Mouse (Mus musculus) megakaryocyte, embryonic 14.5 days (primary cell): ENCODE data around the gene Nacc1. TPM values are rescaled to one million over a fixed set of nuclear protein-coding genes. Genes with fewer than 3 reads are reported as not detected.

Experiments
- H3K27me3 ChIP-seq: replicated peaks from 2 replicates; pipeline ENCODE3; 2012; ENCODE audit warnings: inconsistent platforms
- H3K36me3 ChIP-seq: replicated peaks from 2 replicates; pipeline ENCODE3; 2012; ENCODE audit warnings: low read length, inconsistent platforms, mixed read lengths
- H3K4me1 ChIP-seq: 2 replicates; pipeline ENCODE4 v1.6.1; 2012; ENCODE audit warnings: inconsistent platforms
- H3K4me3 ChIP-seq: replicated peaks from 2 replicates; pipeline ENCODE3; 2012; ENCODE audit warnings: moderate library complexity, mild to moderate bottlenecking, inconsistent platforms
- H3K9me3 ChIP-seq: 2 replicates; pipeline ENCODE4 v1.6.1; 2012; ENCODE audit warnings: inconsistent platforms
- FLI1 ChIP-seq: IDR thresholded peaks from 2 replicates; pipeline ENCODE4 v1.6.1; 2012; ENCODE audit warnings: low read length, inconsistent platforms, mixed read lengths
- GATA1 ChIP-seq: IDR thresholded peaks from 3 replicates; pipeline ENCODE4 v1.6.1; 2012; ENCODE audit warnings: mixed read lengths, low read length, inconsistent platforms, borderline replicate concordance
- polyA plus RNA-seq: library from polyadenylated mRNA; stranded (reverse); fragments of >175 nt; gene quantifications from 2 replicates; pipeline ENCODE4 v1.2.3, GENCODE M21; 2012; ENCODE audit warnings: low replicate concordance; ENCODE audit not compliant: insufficient read depth

Nacc1 gene
- polyA plus RNA-seq, 1 experiment, result 144 TPM

GRCm38 (mm10) chr8:84657680-84658079, 30.0 kb downstream of the Nacc1 start:
- peaks cover 59% of the 10 kb centered on the region for H3K4me1 ChIP-seq
- no peaks in the 10 kb centered on the region for H3K9me3 ChIP-seq
- H3K36me3 ChIP-seq, result no peaks in the 10 kb centered on the region
- no peaks in the 10 kb centered on the region for H3K27me3 ChIP-seq
- no peak for TF ChIP-seq GATA1
- TF ChIP-seq FLI1, result no peak
- peak overlapping the region; percentile 91 for H3K4me3 ChIP-seq

- Histone ChIP-seq H3K27me3 (no peaks in the 10 kb centered on the region), H3K36me3 (no peaks in the 10 kb centered on the region), H3K4me1 (peaks cover 57% of the 10 kb centered on the region), H3K9me3 (no peaks in the 10 kb centered on the region), H3K4me3 (peak overlapping the region; percentile 91)
- no peak for TF ChIP-seq FLI1
- TF ChIP-seq GATA1, result no peak
Observed at GRCm38 (mm10) chr8:84657203-84657602, 30.5 kb downstream of the Nacc1 start.

GRCm38 (mm10) chr8:84656641-84657126, 31.0 kb downstream of the Nacc1 start:
- TF ChIP-seq GATA1, result no peak
- TF ChIP-seq FLI1, result no peak
- H3K27me3 ChIP-seq, result no peaks in the 10 kb centered on the region
- no peaks in the 10 kb centered on the region for H3K9me3 ChIP-seq
- H3K4me1 ChIP-seq, result peaks cover 56% of the 10 kb centered on the region
- no peaks in the 10 kb centered on the region for H3K36me3 ChIP-seq
- peak overlapping the region; percentile 91 for H3K4me3 ChIP-seq

- TF ChIP-seq GATA1 (no peak), FLI1 (no peak)
- H3K9me3 ChIP-seq, result no peaks in the 10 kb centered on the region
- peak overlapping the region; percentile 91 for H3K4me3 ChIP-seq
- peaks cover 59% of the 10 kb centered on the region for H3K4me1 ChIP-seq
- no peaks in the 10 kb centered on the region for H3K27me3 ChIP-seq
- no peaks in the 10 kb centered on the region for H3K36me3 ChIP-seq
Observed at GRCm38 (mm10) chr8:84656191-84656525, 31.5 kb downstream of the Nacc1 start.

- Histone ChIP-seq H3K27me3 (no peaks in the 10 kb centered on the region), H3K36me3 (no peaks in the 10 kb centered on the region), H3K9me3 (no peaks in the 10 kb centered on the region), H3K4me3 (peak overlapping the region; percentile 91), H3K4me1 (peaks cover 58% of the 10 kb centered on the region)
- TF ChIP-seq GATA1, result no peak
- no peak for TF ChIP-seq FLI1
Observed at GRCm38 (mm10) chr8:84655336-84656190, 32.1 kb downstream of the Nacc1 start.

- Histone ChIP-seq H3K4me1 (peaks cover 53% of the 10 kb centered on the region), H3K36me3 (no peaks in the 10 kb centered on the region), H3K4me3 (no peak overlapping the region), H3K27me3 (no peaks in the 10 kb centered on the region), H3K9me3 (no peaks in the 10 kb centered on the region)
- TF ChIP-seq FLI1, result no peak
- TF ChIP-seq GATA1, result no peak
Observed at GRCm38 (mm10) chr8:84654597-84654996, 33.1 kb downstream of the Nacc1 start.

GRCm38 (mm10) chr8:84653092-84653631, 34.5 kb downstream of the Nacc1 start:
- H3K36me3 ChIP-seq, result no peaks in the 10 kb centered on the region
- no peaks in the 10 kb centered on the region for H3K9me3 ChIP-seq
- no peaks in the 10 kb centered on the region for H3K27me3 ChIP-seq
- no peak overlapping the region for H3K4me3 ChIP-seq
- H3K4me1 ChIP-seq, result peaks cover 43% of the 10 kb centered on the region
- TF ChIP-seq GATA1 (no peak), FLI1 (no peak)

GRCm38 (mm10) chr8:84650213-84650612, 37.4 kb downstream of the Nacc1 start:
- no peak for TF ChIP-seq FLI1
- TF ChIP-seq GATA1, result no peak
- Histone ChIP-seq H3K27me3 (no peaks in the 10 kb centered on the region), H3K4me1 (peaks cover 21% of the 10 kb centered on the region), H3K9me3 (no peaks in the 10 kb centered on the region), H3K36me3 (no peaks in the 10 kb centered on the region), H3K4me3 (no peak overlapping the region)

GRCm38 (mm10) chr8:84647461-84647901, 40.2 kb downstream of the Nacc1 start:
- peak overlapping the region; percentile 33 for H3K4me3 ChIP-seq

GRCm38 (mm10) chr8:84646800-84647199, 40.9 kb downstream of the Nacc1 start:
- Histone ChIP-seq H3K4me3 (no peak overlapping the region), H3K9me3 (no peaks in the 10 kb centered on the region), H3K4me1 (peaks cover 27% of the 10 kb centered on the region), H3K27me3 (no peaks in the 10 kb centered on the region), H3K36me3 (no peaks in the 10 kb centered on the region)
- no peak for TF ChIP-seq GATA1
- TF ChIP-seq FLI1, result no peak

More at GRCm38 (mm10) chr8:84647461-84647901, 40.2 kb downstream of the Nacc1 start:
- peaks cover 23% of the 10 kb centered on the region for H3K4me1 ChIP-seq
- H3K27me3 ChIP-seq, result no peaks in the 10 kb centered on the region
- TF ChIP-seq GATA1 (no peak), FLI1 (no peak)
- H3K9me3 ChIP-seq, result no peaks in the 10 kb centered on the region
- no peaks in the 10 kb centered on the region for H3K36me3 ChIP-seq

GRCm38 (mm10) chr8:84643019-84643418, 44.6 kb downstream of the Nacc1 start:
- TF ChIP-seq FLI1 (no peak), GATA1 (no peak)
- H3K36me3 ChIP-seq, result no peaks in the 10 kb centered on the region

More at GRCm38 (mm10) chr8:84643019-84643418, 44.6 kb downstream of the Nacc1 start:
- no peak overlapping the region for H3K4me3 ChIP-seq
- peaks cover 5% of the 10 kb centered on the region for H3K27me3 ChIP-seq
- H3K4me1 ChIP-seq, result peaks cover 30% of the 10 kb centered on the region
- no peaks in the 10 kb centered on the region for H3K9me3 ChIP-seq
